Mouse (Mus musculus): ENCODE results near the gene Bid. TPM values are rescaled to one million over a fixed set of nuclear protein-coding genes. Genes with fewer than 3 reads are reported as not detected.
A peak's percentile ranks its signal among the peaks of the same experiment; 100 is the strongest.

Bid gene
- polyA plus RNA-seq, 1 experiment from 2014 or later = 48.2 TPM

DNA sequence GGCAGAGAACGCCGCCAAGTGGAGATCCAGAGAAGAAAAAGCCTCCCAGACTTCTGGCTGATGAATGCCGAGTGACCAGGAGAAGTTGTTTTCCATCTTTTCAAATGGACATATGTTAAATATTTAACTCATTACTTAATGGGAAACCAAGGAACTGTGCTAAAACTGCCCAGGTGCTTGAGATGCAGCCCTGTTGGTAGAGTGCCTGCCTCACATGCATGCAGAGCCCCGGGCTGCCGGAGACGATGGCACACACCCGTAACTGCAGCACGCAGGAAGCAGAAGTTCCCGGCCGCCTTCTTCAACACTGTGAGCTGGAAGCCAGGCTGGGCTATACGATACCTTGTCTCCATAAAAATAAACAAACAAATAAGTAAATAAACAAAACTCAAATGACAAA is 12.7 kb downstream of the Bid start:
- H3K4me1 ChIP-seq (replicated peaks; ENCODE audit: control insufficient read depth, insufficient read depth, low read length) = peaks cover 4% of the 10 kb centered on the region
- no peak overlapping the region for H3K27ac ChIP-seq (ENCODE audit: low read depth, low read length)
- H3K9ac ChIP-seq (ENCODE audit: low read depth, low read length) = no peak overlapping the region
- no peak overlapping the region for H3K4me2 ChIP-seq
- no peak for DNase-seq (ENCODE audit: low spot score)
- no peak overlapping the region for H3K4me3 ChIP-seq (ENCODE audit: low read depth, low read length)
- 79% methylated on average over 11 of the region's 11 CpGs for WGBS
- no peak for ATAC-seq (replicated peaks; ENCODE audit: low FRiP score)
- H3K9me3 ChIP-seq (ENCODE audit: control insufficient read depth, low read length) = no peaks in the 10 kb centered on the region
- H3K27me3 ChIP-seq (replicated peaks; ENCODE audit: control insufficient read depth, insufficient read depth, low read length) = no peaks in the 10 kb centered on the region
- no peaks in the 10 kb centered on the region for H3K36me3 ChIP-seq (ENCODE audit: control insufficient read depth, insufficient read depth, low read length)

DNA sequence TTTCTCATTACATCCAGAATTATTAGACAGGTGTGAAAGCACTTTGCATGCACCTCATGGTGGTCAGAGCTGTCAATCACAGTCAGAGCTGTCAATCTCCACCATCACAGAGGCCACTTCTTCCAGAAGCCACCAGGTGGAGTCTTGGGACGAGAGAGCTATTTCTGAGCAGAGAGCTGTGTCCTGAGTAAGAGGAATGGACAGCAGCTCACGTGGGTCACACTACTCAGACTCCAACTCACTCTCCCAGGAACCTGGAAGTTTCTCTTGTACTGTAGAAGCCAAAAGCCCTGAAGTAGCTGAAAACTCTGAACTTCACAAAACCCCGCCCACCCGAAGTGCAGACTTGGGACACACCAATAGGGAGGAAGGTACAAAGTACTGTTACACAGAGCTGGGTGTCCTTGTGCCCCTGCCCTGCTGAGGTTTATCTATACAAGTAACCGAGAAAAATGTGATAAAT is 13.2 kb downstream of the Bid start:
- WGBS = 41% methylated on average over 5 of the region's 5 CpGs
- no peak overlapping the region for H3K27ac ChIP-seq (ENCODE audit: low read depth, low read length)
- ATAC-seq (replicated peaks; ENCODE audit: low FRiP score) (peak; percentile 54), DNase-seq (ENCODE audit: low spot score) (no peak)
- H3K36me3 ChIP-seq (ENCODE audit: control insufficient read depth, insufficient read depth, low read length) = no peaks in the 10 kb centered on the region
- H3K9ac ChIP-seq (ENCODE audit: low read depth, low read length) = no peak overlapping the region
- H3K4me3 ChIP-seq (ENCODE audit: low read depth, low read length) = no peak overlapping the region
- no peak overlapping the region for H3K4me2 ChIP-seq
- H3K4me1 ChIP-seq (replicated peaks; ENCODE audit: control insufficient read depth, insufficient read depth, low read length) = peaks cover 4% of the 10 kb centered on the region
- no peaks in the 10 kb centered on the region for H3K9me3 ChIP-seq (ENCODE audit: control insufficient read depth, low read length)
- H3K27me3 ChIP-seq (replicated peaks; ENCODE audit: control insufficient read depth, insufficient read depth, low read length) = no peaks in the 10 kb centered on the region

DNA sequence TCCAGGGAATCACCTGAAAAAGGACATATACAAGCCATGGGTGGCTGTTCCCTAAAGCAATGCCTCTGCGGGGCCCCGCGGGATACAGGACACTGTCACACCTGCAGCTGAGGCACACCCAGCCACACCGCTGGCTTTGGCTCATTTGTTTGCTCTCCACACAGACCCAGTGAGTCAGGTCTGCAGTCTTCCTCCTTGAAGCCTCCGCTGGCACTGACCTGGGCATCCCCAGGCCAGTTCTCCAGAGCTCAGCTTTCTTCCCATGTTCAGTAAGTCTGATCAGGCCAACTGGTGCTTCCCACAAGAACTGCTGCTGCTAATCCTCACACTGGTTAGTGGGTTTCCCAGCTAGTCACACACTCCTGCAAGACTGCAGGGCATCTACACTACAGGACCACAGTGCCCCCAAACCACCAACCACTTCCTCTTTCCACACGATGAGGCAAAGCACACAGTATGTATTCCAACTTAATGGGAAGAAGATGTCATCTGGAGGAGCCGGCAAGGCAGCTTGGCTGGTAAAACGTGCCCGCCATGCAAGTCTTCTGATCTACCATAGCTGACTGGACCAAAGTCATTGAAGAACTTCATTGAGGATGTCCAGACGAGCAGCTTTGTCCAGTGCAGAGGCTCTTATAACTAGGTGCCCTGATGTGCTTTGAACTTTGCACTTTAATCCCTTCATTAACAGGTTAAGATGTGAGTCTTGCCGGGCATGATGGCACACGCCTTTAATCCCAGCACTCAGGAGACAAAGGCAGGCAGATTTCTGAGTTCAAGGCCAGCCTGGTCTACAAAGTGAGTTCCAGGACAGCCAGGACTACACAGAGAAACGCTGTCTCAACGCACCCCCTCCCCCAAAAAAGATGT is 14.6 kb downstream of the Bid start:
- Histone ChIP-seq H3K4me2 (no peak overlapping the region), H3K27ac (ENCODE audit: low read depth, low read length) (no peak overlapping the region), H3K27me3 (replicated peaks; ENCODE audit: control insufficient read depth, insufficient read depth, low read length) (no peaks in the 10 kb centered on the region), H3K9me3 (ENCODE audit: control insufficient read depth, low read length) (no peaks in the 10 kb centered on the region), H3K4me1 (replicated peaks; ENCODE audit: control insufficient read depth, insufficient read depth, low read length) (peaks cover 4% of the 10 kb centered on the region), H3K36me3 (ENCODE audit: control insufficient read depth, insufficient read depth, low read length) (peaks cover 5% of the 10 kb centered on the region; the same call in 1 of the 2 replicates), H3K4me3 (ENCODE audit: low read depth, low read length) (no peak overlapping the region), H3K9ac (ENCODE audit: low read depth, low read length) (no peak overlapping the region)
- ATAC-seq (replicated peaks; ENCODE audit: low FRiP score) (no peak), DNase-seq (ENCODE audit: low spot score) (no peak)
- 79% methylated on average over 14 of the region's 14 CpGs for WGBS

GRCm38 (mm10) chr6:120898188-120898833 is 18.3 kb downstream of the Bid start:
- Histone ChIP-seq H3K36me3 (ENCODE audit: control insufficient read depth, insufficient read depth, low read length) (peaks cover 14% of the 10 kb centered on the region; the same call in 1 of the 2 replicates), H3K9ac (ENCODE audit: low read depth, low read length) (no peak overlapping the region), H3K9me3 (ENCODE audit: control insufficient read depth, low read length) (no peaks in the 10 kb centered on the region), H3K4me2 (no peak overlapping the region), H3K27ac (ENCODE audit: low read depth, low read length) (no peak overlapping the region), H3K27me3 (replicated peaks; ENCODE audit: control insufficient read depth, insufficient read depth, low read length) (no peaks in the 10 kb centered on the region), H3K4me1 (replicated peaks; ENCODE audit: control insufficient read depth, insufficient read depth, low read length) (no peaks in the 10 kb centered on the region), H3K4me3 (ENCODE audit: low read depth, low read length) (no peak overlapping the region)
- ATAC-seq (replicated peaks; ENCODE audit: low FRiP score) (0 out of 2 replicates have a peak, but pooled peaks have one; percentile 15), DNase-seq (ENCODE audit: low spot score) (no peak)
- WGBS = 66% methylated on average over 6 of the region's 6 CpGs

DNA sequence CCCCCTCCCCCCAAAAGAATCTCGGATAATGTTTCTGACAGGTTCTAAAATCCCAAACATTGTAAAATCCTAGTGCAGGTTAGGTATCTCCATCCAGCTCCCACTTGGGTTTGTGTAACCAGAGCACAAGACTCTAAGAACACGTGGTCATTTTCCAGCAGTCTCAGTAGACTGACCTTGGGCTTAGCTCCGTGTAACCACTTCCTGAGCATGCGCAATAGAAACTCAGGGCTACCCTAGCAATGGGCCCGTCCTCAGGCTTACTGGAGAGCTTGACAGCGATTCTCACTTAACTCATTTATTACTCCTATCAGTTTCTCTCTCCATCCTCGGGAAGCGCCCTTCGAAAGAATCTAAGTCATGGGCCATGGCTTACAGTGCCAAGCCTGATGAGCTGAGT is 22.1 kb downstream of the Bid start:
- Histone ChIP-seq H3K4me2 (no peak overlapping the region), H3K36me3 (ENCODE audit: control insufficient read depth, insufficient read depth, low read length) (peaks cover 30% of the 10 kb centered on the region; the same call in 1 of the 2 replicates), H3K9ac (ENCODE audit: low read depth, low read length) (no peak overlapping the region), H3K4me1 (replicated peaks; ENCODE audit: control insufficient read depth, insufficient read depth, low read length) (no peaks in the 10 kb centered on the region), H3K4me3 (ENCODE audit: low read depth, low read length) (no peak overlapping the region), H3K27ac (ENCODE audit: low read depth, low read length) (no peak overlapping the region), H3K27me3 (replicated peaks; ENCODE audit: control insufficient read depth, insufficient read depth, low read length) (no peaks in the 10 kb centered on the region), H3K9me3 (ENCODE audit: control insufficient read depth, low read length) (no peaks in the 10 kb centered on the region)
- 86% methylated on average over 9 of the region's 9 CpGs for WGBS
- DNase-seq (ENCODE audit: low spot score) = no peak
- ATAC-seq (replicated peaks; ENCODE audit: low FRiP score) = no peak

- peaks cover 30% of the 10 kb centered on the region; the same call in 1 of the 2 replicates for H3K36me3 ChIP-seq (ENCODE audit: control insufficient read depth, insufficient read depth, low read length)
- no peak overlapping the region for H3K4me2 ChIP-seq
- H3K9me3 ChIP-seq (ENCODE audit: control insufficient read depth, low read length) = no peaks in the 10 kb centered on the region
- H3K9ac ChIP-seq (ENCODE audit: low read depth, low read length) = no peak overlapping the region
- no peak overlapping the region for H3K27ac ChIP-seq (ENCODE audit: low read depth, low read length)
- no peaks in the 10 kb centered on the region for H3K4me1 ChIP-seq (replicated peaks; ENCODE audit: control insufficient read depth, insufficient read depth, low read length)
- ATAC-seq (replicated peaks; ENCODE audit: low FRiP score) (no peak), DNase-seq (ENCODE audit: low spot score) (no peak)
- no peak overlapping the region for H3K4me3 ChIP-seq (ENCODE audit: low read depth, low read length)
- no peaks in the 10 kb centered on the region for H3K27me3 ChIP-seq (replicated peaks; ENCODE audit: control insufficient read depth, insufficient read depth, low read length)
- 93% methylated on average over 9 of the region's 9 CpGs for WGBS
Observed at GRCm38 (mm10) chr6:120894089-120894488, 22.6 kb downstream of the Bid start.

DNA sequence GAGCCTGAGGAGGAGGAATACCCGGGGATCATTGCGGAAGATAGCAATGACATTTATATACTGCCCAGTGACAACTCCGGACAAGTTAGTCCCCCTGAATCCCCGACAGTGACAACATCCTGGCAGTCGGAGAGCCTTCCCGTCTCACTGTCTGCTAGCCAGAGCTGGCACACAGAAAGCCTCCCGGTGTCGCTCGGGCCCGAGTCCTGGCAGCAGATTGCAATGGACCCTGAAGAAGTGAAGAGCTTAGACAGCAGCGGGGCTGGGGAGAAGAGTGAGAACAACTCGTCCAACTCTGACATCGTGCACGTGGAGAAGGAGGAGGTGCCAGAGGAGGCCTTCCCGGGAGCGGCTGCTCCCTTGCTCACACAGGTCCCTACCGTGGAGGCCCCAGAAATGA is 30.0 kb downstream of the Bid start:
- DNase-seq (ENCODE audit: low spot score) (no peak), ATAC-seq (replicated peaks; ENCODE audit: low FRiP score) (no peak)
- Histone ChIP-seq H3K4me2 (no peak overlapping the region), H3K4me3 (ENCODE audit: low read depth, low read length) (no peak overlapping the region), H3K27me3 (replicated peaks; ENCODE audit: control insufficient read depth, insufficient read depth, low read length) (no peaks in the 10 kb centered on the region), H3K27ac (ENCODE audit: low read depth, low read length) (no peak overlapping the region), H3K4me1 (replicated peaks; ENCODE audit: control insufficient read depth, insufficient read depth, low read length) (no peaks in the 10 kb centered on the region), H3K9me3 (ENCODE audit: control insufficient read depth, low read length) (no peaks in the 10 kb centered on the region), H3K9ac (ENCODE audit: low read depth, low read length) (no peak overlapping the region), H3K36me3 (ENCODE audit: control insufficient read depth, insufficient read depth, low read length) (peaks cover 42% of the 10 kb centered on the region)
- 90% methylated on average over 17 of the region's 17 CpGs for WGBS

GRCm38 (mm10) chr6:120884436-120884835 is 32.2 kb downstream of the Bid start:
- no peak overlapping the region for H3K9ac ChIP-seq (ENCODE audit: low read depth, low read length)
- H3K4me3 ChIP-seq (ENCODE audit: low read depth, low read length) = no peak overlapping the region
- no peaks in the 10 kb centered on the region for H3K27me3 ChIP-seq (replicated peaks; ENCODE audit: control insufficient read depth, insufficient read depth, low read length)
- WGBS = 93% methylated on average over 6 of the region's 6 CpGs
- ATAC-seq (replicated peaks; ENCODE audit: low FRiP score) (no peak), DNase-seq (ENCODE audit: low spot score) (no peak)
- H3K4me2 ChIP-seq = no peak overlapping the region
- no peak overlapping the region for H3K27ac ChIP-seq (ENCODE audit: low read depth, low read length)
- H3K4me1 ChIP-seq (replicated peaks; ENCODE audit: control insufficient read depth, insufficient read depth, low read length) = no peaks in the 10 kb centered on the region
- H3K36me3 ChIP-seq (ENCODE audit: control insufficient read depth, insufficient read depth, low read length) = peaks cover 46% of the 10 kb centered on the region
- H3K9me3 ChIP-seq (ENCODE audit: control insufficient read depth, low read length) = no peaks in the 10 kb centered on the region

Measured in liver, embryonic 11.5 days (tissue).